Mouse (Mus musculus) B cell, adult 2 months (primary cell): ENCODE results near the gene Ccm2.
"Not testable (repeated sequence)": the region's sequence is repeated elsewhere in the genome, so short reads cannot be mapped to it uniquely, and the experiment has no call there.

Experiments used
- DNase-seq, 2 experiments: peaks; one replicate each; pipeline ENCODE4 v3.0.0; 2022

The Ccm2 gene

DNA sequence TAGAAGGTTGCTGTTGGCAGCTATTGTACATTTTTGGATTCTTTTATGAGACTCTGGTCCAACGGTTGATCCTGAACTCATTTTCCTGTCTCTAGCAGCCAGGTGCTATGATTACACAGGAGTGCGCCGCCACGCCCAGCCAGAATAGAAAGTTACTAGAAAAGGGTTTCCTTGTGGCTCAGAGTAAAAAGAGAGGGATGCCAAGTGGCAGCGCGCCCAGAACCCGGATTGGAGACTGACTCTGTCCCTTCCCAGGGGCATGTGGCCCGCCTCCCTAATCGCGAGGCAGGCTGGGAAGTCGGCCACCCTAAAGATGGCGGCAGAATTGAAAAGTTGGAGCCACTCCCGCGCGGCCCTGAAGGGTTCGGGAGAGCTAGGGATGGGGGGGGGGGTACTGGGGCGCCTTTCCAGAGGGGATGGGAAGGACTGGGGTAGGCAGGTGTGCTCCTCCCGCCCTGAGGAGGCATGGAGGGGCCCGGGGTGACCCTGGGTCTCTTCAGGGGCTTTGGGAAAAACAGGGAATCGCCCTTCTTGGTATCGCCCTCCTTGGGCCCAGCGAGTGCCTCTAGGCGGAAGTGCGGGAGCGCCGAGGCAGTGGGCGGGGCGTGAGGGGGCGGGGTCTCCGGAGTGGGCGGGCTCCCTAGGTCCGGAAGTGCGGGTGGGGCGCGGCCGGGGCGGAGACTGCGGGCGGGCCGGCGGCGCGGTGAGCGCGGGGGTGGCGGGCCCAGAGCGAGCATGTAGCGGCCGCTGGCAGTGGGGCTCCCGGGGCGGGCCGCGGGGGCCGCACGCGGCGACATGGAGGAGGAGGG lies at the start of gene Ccm2:
Ccm2 (plus strand) TSS at position 683 of the 809 bp plus-strand sequence.
- DNase-seq, result peak; percentile 89 to 92

GRCm38 (mm10) chr11:6497311-6497948 lies 49.3 kb upstream of the Ccm2 start:
- peak; percentile 80 to 85 for DNase-seq

DNA sequence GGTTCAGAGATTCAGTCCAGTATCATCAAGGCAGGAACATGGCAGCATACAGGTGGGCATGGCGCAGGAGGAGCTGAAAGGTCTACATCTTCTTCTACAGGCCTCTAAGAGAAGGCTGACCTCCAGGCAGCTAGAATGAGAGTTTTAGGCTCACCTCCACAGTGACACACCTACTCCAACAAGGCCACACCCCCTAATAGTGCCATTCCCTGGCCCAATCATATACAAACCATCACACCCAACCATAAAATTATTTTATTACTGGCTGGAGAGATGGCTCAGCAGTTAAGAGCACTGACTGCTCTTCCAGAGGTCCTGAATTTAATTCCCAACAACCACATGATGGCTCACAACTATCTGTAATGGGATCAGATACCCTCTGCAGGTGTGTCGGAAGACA lies 44.2 kb upstream of the Ccm2 start:
- no peak for DNase-seq

DNA sequence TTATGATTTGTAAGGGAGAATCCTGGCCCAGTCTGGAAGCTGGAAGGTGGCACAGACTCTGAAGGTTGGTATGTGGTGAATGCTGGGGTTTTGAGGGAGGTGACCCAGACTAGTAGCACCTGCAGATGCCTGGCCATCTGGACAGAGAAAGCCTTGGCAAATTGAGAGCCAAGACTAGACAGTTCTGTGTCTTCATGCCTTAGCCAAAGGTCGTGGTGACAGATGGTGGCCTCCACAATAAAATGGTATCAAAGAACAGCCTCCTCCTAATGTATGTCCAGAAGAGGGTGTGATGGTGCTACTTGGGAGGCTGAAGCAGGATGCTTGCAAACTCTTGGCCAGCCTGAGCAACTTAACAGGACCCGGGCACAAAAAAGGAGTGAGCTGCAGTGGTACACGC lies 42.5 kb upstream of the Ccm2 start:
- no peak for DNase-seq

GRCm38 (mm10) chr11:6504689-6505088 lies 42.0 kb upstream of the Ccm2 start:
- DNase-seq, result no peak

- DNase-seq, result no peak
These were observed 40.2 kb upstream of the Ccm2 start for GRCm38 (mm10) chr11:6506516-6506915.

DNA sequence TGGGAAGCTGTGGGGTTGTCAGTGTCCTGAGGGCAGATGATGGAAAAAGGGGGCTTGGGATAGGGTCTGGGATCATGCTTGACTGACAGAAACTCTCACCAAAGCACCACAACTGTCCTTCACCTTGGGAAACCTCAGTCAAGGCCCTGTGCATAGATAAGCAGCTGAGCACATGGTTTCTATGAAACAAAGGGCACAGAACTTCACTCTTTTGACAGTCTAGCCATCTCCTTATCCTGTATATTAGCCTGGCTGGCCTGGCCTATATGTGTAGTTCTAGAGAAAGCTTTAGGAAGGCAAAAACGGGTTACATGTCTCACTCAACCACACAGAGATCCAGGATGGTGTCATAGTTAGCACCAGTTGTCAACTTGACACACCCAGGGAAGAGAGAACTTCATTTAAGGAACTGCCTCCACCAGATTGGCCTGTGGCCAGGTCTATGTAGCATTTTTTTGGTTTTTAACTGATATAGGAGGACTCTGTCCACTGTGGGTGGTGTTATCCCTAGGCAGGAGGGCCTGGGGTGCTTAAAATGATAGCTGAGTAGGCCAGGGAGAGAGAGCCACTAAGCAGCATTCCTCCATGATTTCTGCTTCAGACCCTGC lies 38.3 kb upstream of the Ccm2 start:
- no peak for DNase-seq

DNA sequence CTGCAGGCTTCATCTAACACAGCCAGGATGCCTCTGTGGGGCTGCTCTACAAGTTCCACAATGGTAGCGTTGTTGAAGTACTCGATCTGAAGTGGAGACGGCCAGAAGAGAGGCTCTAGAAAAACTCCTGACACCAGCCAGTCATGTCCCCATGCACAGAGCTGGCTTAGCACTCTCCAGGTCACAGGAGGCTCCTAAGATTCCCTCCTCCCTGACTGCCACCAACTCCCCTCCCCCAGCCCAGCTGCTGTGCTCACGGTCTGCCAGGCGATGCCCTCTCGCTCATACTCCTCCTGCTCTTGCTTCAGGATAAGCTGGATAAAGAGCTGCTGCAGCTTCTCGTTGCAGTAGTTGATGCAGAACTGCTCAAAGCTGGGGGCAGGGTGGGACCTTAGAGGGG lies 31.9 kb upstream of the Ccm2 start:
- DNase-seq, result no peak

GRCm38 (mm10) chr11:6519491-6520033 lies 27.1 kb upstream of the Ccm2 start:
- DNase-seq, result peak; percentile 63 to 64

DNA sequence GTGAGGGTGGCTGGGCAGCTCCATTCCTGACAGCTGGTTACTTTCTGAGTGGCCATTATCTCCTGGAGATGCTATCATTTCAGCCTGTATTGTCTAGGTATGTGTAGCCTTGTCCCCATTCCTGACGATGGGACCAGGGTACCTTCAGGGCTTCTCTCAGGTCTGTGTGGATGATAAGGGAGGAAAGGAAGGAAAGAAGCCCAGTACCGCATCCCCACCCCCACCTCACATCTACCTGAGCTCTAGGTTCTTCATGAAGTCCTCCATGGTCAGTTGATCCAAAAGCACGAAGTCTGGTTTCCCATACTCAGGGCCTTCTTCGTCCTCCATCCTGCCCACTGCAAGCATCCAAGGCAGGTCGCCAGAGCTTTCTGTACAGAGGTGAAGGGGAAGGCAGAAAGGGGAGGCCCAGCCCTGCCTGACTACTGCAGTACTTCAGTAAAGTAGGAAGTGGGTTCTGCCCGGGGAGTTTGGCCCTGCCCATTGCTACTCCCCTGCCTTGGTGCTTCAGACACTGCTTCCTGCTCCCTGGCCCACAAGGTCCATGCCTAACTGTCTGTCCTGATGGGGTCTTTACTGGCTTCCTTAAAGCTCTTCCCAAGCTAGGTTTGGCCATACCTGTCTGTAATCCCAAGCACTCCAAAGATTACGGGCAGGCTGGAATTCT lies 26.0 kb upstream of the Ccm2 start, which contains the start of gene Myo1g:
Myo1g (minus strand) TSS at position 459 of the 667 bp plus-strand sequence.
- DNase-seq, result peak; percentile 76 to 83

- DNase-seq, result peak; percentile 75 to 82
These were observed 23.7 kb upstream of the Ccm2 start for GRCm38 (mm10) chr11:6522782-6523525.

DNA sequence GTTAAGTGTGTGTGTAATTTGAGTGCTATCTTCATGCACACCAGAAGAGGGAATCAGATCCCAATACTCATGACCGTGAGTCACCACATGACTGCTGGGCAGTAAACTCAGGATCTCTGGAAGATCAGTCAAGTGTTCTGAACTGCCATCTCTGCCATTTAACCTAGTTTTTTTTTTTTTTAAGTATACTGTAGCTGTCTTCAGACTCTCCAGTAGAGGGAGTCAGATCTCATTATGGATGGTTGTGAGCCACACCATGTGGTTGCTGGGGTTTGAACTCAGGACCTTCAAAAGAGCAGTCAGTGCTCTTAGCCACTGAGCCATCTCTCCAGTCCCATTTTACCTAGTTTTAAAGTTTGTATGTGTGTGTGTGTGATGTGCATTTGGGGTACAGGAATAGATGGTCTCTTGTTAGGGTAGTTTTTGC lies 23.0 kb upstream of the Ccm2 start:
- peak in 1 of 2 experiments; percentile 26 for DNase-seq

- no peak for DNase-seq
These were observed 22.4 kb upstream of the Ccm2 start for GRCm38 (mm10) chr11:6524165-6524879.

GRCm38 (mm10) chr11:6524880-6525238 lies 21.8 kb upstream of the Ccm2 start:
- no peak for DNase-seq

DNA sequence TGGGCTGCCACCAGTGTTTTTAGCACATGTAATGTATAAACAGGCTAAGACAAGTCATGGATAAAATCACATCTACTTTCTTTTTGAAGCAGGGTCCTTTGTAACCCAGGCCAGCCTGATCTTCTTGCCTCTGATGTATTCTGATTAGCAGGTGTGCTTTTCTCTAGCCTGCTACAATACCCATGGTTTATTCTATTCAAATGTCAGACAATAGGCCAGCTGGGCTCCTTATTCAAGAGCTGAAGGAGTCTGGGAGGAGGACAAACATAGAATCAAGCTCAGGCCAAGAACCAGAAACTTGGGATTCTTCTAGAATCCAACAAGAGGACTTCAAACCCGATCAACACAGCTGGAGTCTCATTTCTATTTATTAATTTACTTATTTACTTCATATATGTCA lies 21.4 kb upstream of the Ccm2 start:
- no peak for DNase-seq

- not testable (repeated sequence) for DNase-seq
These were observed 20.0 kb upstream of the Ccm2 start for GRCm38 (mm10) chr11:6526526-6527255.

GRCm38 (mm10) chr11:6527256-6528185 lies 19.2 kb upstream of the Ccm2 start:
- DNase-seq, result peak in 1 of 2 experiments; percentile 12

DNA sequence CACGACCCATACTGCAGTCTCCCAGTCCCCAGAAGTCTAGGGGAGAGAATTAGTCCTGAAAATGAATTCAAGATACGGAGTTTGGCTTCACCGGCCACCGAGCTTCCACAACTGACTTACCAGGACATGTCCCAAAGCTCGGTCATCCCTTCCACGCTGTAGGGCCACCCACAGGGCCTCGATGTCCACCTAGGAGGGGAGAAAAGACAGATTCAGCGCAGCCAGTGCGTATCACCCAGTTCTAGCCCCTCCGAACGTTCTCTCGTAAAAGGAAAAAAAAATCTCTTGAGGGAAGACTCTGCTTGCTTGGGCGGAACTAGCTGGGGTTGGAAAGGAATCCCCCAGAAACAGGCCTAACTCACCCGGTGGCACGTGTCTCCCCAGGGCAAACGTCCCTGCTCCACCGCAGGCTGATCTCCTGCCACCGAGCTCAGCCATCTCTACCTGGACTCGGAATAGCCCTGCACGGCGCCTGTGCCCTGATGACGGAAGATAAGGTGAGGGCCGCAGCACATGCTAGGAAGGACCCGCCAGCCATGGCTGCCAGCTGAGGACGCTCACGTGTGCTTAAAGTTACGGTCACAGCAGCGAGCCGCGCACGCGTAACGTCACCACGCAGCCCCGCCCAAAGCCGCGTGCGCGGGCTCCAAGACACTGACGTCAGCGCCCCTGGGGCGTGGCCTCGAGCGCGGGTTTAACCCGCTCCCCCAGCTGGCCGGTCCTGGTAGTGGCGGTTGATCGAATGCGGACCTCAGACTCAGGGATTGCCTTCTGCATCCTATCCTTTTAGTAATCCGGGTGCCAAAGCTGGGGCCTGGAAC lies 18.3 kb upstream of the Ccm2 start:
- DNase-seq, result peak; percentile 99 to 100

DNA sequence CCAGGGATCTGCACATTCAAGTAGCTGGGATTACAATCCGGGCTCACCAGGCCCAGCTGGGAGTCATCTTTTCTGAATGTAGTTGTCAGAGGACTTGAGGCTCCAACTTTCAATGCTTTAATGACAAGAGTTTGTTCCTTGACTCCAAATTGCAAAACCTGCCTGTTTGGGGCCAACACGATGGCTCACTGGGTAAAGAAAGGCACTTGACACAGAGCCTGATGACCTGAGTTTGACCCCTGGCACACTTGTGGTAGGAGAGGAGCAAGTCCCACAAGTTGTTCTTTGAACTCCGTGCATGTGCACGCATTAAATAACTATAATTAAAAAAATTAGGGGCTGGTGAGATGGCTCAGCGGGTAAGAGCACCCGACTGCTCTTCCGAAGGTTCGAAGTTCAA lies 16.7 kb upstream of the Ccm2 start:
- no peak for DNase-seq
